Comparison of ENCODE assay signal across 8 mouse cellular contexts in the genomic region with DNA sequence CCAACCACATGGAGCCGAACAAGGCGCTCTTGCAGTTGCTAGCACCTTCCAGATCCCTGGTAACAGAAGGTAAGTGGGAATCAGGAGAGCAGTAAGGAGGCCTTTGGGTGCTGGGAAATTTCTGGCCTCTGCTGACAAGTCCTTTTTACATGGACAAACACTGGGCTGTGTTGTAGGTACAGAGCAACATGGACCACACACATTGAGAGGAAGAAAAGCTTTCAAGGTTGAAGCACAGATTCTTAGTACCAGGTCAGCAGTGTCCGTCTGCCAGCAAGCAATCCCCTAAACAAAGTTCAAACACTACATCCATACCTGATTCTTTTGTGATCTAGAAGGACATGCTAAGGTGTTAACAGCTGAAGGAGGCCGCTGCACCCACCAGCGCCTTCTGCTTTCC. TPM values are rescaled to one million over a fixed set of nuclear protein-coding genes. Genes with fewer than 3 reads are reported as not detected.
DNase-seq lines count a peak whose midpoint lies in the region; ATAC-seq and TF ChIP-seq lines count a peak whose summit lies in the region.

No protein-coding gene starts in this region.

- H3K36me3 ChIP-seq in hindbrain, embryonic 13.5 days: no peaks in the 10 kb centered on the region
- H3K36me3 ChIP-seq in liver, embryonic 15.5 days (replicated peaks): no peaks in the 10 kb centered on the region

- no peak for ATAC-seq in hindbrain, embryonic 13.5 days (ENCODE audit: low FRiP score)
- ATAC-seq in liver, embryonic 15.5 days (ENCODE audit: insufficient read depth): no peak

- H3K9ac ChIP-seq in hindbrain, embryonic 13.5 days: peak overlapping the region; percentile 90
- no peak overlapping the region for H3K9ac ChIP-seq in liver, embryonic 15.5 days

- 37% methylated on average over 5 of the region's 5 CpGs for WGBS in hindbrain, embryonic 13.5 days
- 52% methylated on average over 5 of the region's 5 CpGs for WGBS in liver, embryonic 15.5 days (ENCODE audit: insufficient replicate concordance)

- H3K27ac ChIP-seq in hindbrain, embryonic 13.5 days: peak overlapping the region; percentile 97
- H3K27ac ChIP-seq in liver, embryonic 15.5 days (replicated peaks): peak overlapping the region; percentile 38; the same call in 1 of the 2 replicates
- no peak overlapping the region for H3K27ac ChIP-seq in layer of hippocampus, adult 2 months

- peak overlapping the region; percentile 69 for H3K4me2 ChIP-seq in hindbrain, embryonic 13.5 days
- peak overlapping the region; percentile 62 for H3K4me2 ChIP-seq in liver, embryonic 15.5 days

- H3K27me3 ChIP-seq in hindbrain, embryonic 13.5 days: no peaks in the 10 kb centered on the region
- peaks cover 46% of the 10 kb centered on the region for H3K27me3 ChIP-seq in liver, embryonic 15.5 days

- TF ChIP-seq CTCF in layer of hippocampus, adult 2 months (conservative IDR thresholded peaks at IDR 0.05): no peak

- DNase-seq in Muller cell, postnatal 12 days (ENCODE audit: inconsistent ontology term): peak; percentile 7
- DNase-seq in embryo, embryonic 11 days: peak; percentile 29
- no peak for DNase-seq in layer of hippocampus, adult 8-10 months (ENCODE audit: low spot score in 2 of 2)
- no peak for DNase-seq in layer of hippocampus, adult 2 months (ENCODE audit: low spot score in 2 of 2)
- DNase-seq in testis, postnatal 14 days (ENCODE audit: low spot score): no peak
- no peak for DNase-seq in right cerebral cortex, postnatal 10 days (ENCODE audit: low spot score in 2 of 2)

- peaks cover 40% of the 10 kb centered on the region for H3K4me1 ChIP-seq in hindbrain, embryonic 13.5 days (replicated peaks)
- H3K4me1 ChIP-seq in liver, embryonic 15.5 days (replicated peaks): no peaks in the 10 kb centered on the region

- no peaks in the 10 kb centered on the region for H3K9me3 ChIP-seq in hindbrain, embryonic 13.5 days
- H3K9me3 ChIP-seq in liver, embryonic 15.5 days (replicated peaks): no peaks in the 10 kb centered on the region

- H3K4me3 ChIP-seq in hindbrain, embryonic 13.5 days: peak overlapping the region; percentile 78
- no peak overlapping the region for H3K4me3 ChIP-seq in liver, embryonic 15.5 days (replicated peaks)
- H3K4me3 ChIP-seq in layer of hippocampus, adult 2 months: no peak overlapping the region; the same call in 1 of the 2 replicates

RNA-seq across cellular contexts. Expression of a gene that starts 1.7 kb away (rescaled TPM):
- polyA plus RNA-seq in hindbrain, embryonic 13.5 days (2015; fragmentation: Nextera tagmentation; extraction: Ambion mirVana): 62.3 and 71.4 TPM in 2 replicates
- 47.8 and 55.2 TPM in 2 replicates for polyA plus RNA-seq in liver, embryonic 15.5 days (2015; fragmentation: Nextera tagmentation; extraction: Ambion mirVana)
- total RNA-seq in layer of hippocampus, adult 8-10 months (2022): 10 to 100 TPM; 12.5 to 16.6 (median 13.3) TPM
- total RNA-seq in layer of hippocampus, adult 2 months (2021): 10 to 100 TPM; 12.1 to 17.5 TPM

Comparison
In these comparisons a context has a peak if more than half of its experiments do, and no peak if none do; other contexts are left out.
1. DNase-seq: peak in Muller cell, postnatal 12 days (single experiment) and embryo, embryonic 11 days (single experiment); none in layer of hippocampus, adult 8-10 months (0 of 2), layer of hippocampus, adult 2 months (0 of 2), testis, postnatal 14 days (single experiment) and right cerebral cortex, postnatal 10 days (0 of 2).